Mouse (Mus musculus): ENCODE measurements around the gene E130308A19Rik.

E130308A19Rik gene

DNA sequence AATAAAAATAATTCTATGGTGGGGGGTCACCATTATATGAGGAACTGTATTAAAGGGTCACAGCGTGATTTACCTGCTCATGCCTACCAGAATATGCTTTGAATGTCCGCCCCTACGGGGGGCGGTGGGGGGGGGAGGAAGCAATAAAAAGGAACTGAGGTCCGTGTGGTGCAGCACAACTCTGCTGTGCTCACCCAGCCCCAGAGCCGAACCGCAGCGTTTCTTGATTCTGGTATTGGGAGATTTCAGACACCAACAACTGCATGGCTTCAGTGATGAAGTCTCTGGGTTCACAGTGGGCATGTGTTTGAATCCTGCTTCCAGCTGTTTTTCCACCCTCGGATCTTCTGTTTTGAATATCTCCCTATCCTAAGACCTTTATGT is 101.9 kb downstream of the E130308A19Rik start:
- DNase-seq (ENCODE audit: low spot score) = no peak

DNA sequence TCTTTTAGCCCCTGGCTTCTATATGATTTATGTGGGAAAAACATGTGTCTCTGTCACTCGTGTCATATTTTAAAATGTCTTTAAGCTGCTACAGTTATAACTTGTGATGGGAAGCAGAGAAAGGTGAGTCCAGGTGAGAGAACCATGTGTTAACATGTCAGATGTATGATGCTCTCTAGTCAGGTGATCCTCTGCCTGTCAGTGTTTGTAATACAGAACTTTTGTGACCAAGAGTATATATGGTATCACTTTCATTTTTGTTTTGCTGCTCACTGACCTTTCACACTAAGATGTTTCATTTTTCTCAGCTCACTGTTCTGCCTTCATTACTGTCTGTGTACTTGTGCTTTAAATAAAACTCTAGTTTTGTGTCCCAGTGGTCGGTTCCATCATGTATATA is 102.8 kb downstream of the E130308A19Rik start:
- DNase-seq (ENCODE audit: low spot score) = no peak

DNA sequence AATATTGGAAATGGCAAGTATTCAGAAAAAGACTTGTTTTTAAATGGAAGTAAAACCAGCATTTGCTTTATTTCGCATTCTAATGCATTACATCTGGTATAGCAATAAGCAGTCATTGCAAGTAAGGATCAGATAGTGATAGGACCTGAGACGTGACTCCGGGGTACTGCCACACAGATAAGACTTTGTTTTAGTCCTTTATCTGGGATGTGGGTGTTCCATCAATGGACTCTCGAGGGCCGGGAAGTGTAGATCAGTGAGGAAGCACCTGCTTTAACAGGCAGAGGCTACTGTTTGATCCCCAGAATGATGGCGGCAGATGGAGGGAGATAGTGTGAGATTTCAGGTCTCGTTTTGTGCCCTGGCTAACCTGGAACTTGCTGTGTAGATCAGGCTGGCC is 105.5 kb downstream of the E130308A19Rik start:
- DNase-seq (ENCODE audit: low spot score) = no peak

DNA sequence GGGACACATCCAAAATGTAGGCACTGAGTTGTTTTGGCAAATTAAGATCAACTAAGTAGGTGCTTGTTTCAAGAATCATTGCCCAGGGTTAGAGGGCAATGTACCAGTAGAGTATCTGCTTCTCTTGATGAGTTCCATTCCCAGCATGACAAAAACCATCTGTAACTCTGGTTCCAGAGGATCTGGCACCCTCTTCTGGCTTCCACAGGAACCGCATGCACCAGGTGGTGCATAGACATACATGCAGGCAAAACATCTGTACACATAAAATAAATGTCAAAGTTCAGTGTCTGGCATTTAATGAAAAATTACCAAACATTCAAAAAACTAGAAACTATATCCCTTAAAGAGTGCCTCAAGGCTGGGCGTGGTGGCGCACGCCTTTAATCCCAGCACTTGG is 113.3 kb downstream of the E130308A19Rik start:
- DNase-seq (ENCODE audit: low spot score) = no peak

DNA sequence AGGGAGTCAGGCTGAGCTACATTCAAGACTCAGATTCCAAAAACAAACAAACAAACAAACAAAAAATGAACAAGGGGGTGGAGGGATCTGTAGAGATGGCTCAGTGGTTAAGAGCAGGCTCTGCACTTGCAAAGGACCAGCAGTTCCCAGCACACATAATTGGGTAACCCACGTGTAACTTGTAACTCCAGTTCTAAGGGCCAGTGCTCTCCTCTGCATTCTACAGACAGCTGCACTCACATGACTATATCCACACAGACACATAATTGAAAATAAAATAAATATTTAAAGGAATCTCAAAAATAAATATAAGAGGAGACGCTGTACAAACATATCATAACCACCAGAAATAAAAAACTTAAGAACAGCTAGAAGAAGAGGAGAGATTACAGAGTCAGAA is 113.9 kb downstream of the E130308A19Rik start:
- no peak for DNase-seq (ENCODE audit: low spot score)

DNA sequence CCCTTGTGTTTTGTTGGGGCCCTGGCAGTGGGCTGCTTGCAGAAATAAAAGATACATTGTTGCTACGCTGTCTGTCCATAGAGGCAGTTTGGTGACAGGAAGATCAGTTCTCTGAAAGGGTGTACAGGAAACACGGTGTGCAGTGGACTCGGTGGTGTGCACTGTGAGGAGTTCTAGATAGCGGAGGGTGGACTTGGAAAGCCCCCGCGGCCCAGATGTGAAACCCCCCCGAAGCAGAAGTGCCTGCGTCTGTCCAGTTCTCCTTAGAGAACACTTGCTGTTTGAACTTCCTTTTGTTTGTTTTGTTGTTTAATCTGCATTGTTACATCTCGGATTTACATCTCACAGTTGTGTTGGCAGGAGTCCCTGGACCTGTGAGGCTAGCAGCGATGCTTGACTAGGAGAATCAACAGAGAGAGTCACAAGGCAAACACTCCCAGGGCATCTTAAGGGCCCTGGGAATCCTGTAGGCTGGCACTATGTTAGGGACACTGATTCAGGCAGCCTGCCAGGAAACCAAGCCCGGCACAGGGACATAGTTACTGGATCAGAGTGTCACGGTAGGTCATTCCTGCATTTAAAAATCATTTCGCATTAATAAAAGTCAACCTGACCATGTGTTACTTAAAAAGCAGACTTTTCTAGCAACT is 127.6 kb downstream of the E130308A19Rik start:
- no peak for DNase-seq (ENCODE audit: low spot score)

DNA sequence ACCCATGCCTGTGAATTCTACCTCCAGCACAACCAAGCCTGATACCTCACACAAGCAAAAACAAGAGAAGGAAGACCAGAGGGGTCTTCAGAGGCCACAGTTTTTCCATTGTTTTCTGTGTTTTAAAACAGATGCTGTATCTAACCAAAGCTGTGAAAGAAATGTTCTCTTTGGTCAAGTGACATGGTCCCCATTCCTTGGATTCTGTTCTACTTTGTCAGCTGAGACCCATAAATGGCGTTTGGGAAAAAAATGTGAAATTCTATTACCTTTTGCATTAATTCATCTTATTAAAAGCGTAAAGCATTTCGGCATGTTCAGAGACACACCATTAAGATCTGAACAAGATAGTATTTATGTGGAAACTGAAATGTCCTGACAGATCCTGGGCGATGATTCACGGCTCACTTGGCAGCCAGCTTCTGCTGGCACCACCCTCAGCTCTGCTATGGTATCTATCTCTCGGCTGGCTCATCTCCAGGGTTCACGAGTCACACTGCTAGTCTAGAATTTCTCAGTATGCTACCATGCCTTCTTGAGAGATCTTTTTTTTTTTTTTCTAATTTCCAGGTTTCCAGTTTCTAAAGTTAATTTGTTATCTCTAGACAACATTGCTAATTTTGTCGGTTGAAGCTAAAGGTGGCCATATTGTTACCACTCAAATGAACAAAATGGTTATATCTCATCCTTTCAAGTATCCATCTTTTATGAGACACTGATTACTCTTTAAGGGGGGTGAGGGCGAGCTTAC is 130.5 kb downstream of the E130308A19Rik start:
- no peak for DNase-seq (ENCODE audit: low spot score)

DNA sequence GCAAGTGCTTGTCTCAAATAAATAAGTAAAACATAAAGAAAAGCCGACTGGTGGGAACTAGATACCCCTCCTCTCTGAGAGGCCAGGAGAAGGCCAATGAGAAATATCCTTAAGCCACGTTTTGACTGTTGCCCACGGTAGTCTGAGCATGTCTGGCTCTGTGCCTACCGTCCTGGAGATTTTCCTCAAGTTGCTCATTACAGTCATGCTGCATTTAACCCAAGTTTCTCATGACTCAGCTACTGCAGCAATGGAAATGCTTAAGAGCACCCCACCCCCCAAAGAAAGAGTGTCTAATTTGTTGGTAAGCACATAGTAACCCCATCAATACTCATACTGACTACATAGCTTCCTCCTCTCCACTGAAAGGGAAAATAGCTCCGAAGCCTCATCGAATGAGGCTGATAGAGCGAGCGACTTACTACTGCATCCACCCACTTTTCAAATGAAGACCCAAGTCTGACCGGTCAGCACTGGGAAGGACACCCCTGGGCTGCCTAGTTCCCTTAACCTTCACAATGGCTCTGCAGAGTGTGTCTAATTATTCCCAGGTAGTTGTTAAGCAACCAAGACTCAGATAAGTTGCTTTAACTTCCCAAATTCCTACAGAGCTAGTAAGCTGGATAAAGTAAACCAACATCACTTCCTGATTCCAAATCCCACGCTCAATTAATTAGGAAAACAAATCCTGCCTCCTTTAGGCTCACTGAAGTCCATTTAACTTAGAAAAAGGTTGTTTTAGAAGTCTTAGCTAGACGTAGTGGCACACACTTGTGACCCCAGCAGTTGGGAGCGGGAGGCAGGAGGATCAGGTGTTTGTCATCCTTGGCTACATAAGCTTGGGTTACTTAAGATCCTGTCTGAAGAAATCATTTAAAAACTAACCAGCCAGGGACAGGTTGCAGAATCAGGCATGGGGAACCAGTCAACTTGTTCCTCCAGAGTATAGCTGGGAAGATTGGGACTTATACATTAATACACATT is 131.7 kb downstream of the E130308A19Rik start:
- no peak for DNase-seq (ENCODE audit: low spot score)

DNA sequence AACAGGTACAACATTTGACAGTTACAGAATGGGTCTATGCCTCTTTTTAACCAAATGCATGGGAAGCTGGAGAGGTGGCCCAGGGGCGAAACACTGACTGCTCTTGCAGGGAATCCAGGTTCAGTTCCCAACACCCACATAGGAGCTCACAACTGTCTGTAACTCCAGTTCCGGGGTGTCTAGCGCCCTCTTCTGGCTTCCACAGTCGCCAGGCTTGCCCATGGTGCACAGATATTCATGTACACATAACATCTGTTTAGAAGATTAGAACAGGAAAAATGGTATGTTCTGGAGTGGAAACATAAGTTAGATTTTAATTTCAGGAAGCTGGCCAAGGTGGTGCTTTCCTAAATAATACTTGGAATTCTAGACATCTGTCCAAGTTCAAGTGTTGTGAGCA is 134.0 kb downstream of the E130308A19Rik start:
- no peak for DNase-seq (ENCODE audit: low spot score)

DNA sequence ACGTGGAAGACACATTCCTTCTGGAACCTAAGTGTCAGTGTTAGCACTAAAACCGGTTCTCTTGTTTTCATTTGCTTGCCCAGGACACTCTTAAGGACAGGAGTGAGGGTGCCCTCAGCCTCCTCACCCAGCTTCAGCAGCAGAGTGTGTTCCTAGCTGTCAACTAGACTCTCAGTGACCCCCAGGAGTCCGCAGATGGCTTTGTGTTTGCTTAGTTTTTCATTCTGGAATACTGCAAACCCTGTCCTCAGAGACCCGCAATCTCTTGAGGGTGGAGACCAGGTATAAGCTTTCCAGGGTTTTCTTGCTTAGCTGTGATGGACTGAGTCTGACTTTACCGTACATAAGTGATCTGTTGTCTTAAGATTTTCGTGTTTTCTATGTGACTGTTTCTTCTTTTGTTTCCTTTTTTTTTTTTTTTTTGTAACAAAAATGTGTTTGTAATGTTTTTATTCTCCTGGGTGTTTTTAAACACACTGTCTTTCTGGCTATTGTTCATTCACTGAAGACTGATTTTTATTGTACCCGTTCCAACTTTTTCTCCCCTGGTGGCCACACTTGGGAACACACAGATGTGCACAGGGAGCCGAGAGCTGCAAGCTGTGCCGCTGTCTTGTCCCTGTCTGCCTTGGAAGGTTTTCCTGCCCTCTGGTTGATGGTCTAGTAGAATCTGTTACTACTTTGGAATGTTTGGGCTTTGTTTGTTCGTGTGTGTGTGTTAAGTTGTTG is 134.8 kb downstream of the E130308A19Rik start:
- no peak for DNase-seq (ENCODE audit: low spot score)

DNA sequence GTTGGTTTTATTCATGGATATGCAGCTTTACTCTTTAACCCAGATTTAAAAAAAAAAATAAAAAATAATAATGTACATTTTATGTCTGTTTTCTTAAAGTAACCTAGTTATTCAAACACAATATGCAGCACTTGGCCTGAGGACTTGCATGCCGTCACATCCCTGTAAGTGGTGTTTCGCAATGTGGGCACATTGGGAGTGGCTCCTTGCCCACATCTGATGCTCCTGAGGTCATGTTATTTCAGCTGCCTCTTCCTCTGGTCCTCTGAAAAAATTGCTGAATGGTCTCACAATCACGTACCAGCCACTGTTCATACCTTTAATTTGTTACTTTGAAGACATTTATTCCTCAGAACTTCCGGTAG is 135.3 kb downstream of the E130308A19Rik start:
- DNase-seq (ENCODE audit: low spot score) = no peak

DNA sequence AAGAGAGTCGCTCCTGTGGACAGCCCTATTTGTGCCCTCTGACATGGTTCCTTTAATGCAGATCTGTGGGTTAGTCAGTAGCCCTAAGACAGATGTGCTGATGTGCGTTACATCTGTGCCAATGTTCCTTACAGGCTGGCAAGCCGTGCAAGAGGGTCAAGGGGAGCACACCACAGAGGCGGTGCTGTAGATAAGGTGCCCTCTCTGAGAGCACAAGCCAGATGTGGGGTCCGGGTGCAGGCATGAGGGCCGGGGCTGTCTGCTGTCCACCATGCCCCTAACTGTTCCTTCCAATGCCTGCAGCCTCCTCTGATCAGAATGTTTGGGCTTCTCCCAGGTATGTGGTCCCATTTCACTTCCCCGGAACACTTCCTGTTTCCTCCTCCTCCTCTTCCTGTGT is 138.9 kb downstream of the E130308A19Rik start:
- no peak for DNase-seq (ENCODE audit: low spot score)

DNA sequence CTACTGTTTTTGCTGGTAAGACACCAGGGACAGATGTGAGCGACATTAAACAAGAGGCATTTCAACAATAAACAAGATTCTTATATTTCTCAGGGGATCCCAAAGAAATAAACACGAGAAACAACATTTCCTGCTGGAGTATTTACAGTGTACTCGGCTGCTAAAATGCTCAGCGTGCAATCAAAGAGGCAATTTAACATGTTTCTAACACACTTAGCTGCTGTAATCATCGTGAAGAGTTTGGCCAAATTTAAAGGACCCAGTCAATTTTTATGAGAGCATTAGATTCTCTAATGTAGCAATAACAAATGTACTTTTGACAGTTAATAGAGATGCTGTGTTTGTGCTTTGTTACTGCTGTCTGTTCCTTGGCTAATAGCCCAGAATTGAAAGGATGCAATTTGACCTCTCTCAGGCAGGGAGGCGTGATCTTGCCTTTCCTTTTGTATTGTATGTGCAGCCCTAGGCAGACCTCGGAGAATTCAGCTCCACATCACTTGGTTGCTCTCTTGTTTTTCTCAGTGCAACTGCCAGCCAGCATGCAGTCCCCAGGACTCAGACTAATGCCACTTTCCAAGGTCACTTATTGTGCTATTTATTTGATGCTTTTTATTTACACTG is 139.5 kb downstream of the E130308A19Rik start:
- no peak for DNase-seq (ENCODE audit: low spot score)

DNA sequence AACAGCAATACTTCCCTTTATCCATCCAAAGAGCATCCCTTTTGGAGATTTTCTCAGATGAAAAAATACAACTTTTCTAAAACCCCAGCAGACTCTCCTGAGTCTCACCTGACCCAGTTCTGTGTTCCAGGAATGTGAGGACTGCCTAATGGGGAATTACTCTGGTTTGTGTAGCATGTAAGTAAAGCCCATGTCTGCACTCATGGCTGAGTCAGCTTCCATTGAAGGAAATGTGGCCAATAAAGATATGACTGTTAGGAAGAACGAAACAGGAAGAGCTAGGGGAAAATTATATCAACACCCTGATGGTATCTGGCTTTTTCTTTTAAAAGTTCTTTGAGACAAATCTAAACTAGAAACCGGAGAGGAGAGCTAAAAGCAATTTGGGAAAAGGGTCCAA is 141.7 kb downstream of the E130308A19Rik start:
- DNase-seq (ENCODE audit: low spot score) = no peak

DNA sequence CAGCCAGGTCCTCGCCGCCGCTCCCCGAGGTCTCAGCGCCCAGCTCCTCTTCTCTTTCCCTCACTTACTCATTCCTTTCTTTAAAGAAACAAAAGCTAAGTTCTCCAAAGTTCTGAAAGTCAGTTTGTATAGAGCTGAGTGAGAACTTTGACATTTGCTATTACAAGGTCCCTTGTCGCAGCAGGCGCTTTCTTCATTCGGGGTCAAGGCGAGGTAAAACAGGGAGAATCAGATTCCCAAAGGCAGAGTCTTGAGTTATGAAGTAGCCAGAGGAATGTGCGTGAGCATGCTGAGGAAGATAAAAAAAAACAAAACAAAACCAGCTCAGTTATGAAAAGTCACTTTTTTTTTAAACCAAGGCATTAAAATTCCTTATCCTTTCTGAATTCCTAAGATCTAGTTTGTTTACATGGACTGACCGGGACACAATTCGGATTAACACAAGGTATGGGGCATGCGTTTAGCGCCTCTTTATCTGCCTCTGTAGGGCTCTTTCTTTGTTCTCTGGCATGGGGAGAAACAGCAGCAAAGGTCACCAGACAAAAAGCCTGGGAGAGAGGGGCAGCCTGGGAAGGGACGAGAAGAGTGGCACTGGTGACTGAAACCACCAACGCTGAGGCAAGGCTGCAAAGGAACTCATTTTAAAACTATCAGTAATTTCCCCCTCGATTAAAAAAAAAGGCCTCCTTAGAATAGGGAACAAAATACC is 146.3 kb downstream of the E130308A19Rik start:
- no peak for DNase-seq (ENCODE audit: low spot score)

DNA sequence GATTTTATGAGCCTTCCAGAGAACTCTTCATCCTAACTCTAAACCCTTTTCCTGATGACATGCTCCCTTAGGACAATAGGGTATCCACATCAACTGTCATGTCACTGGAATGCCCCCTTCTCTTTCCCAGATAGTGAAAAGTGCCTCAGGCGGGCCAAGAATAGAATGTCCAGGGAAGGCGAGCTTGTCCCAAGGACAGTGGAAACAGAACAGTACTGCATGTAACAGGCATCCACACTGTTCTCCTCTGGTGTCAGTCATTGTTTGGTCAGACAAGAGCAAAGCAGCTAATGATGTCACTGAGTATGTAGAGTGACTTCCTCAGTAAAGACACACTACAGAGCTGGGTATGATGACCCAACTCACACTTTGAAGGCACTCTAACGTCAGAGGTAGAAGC is 151.8 kb downstream of the E130308A19Rik start:
- DNase-seq (ENCODE audit: low spot score) = no peak

DNA sequence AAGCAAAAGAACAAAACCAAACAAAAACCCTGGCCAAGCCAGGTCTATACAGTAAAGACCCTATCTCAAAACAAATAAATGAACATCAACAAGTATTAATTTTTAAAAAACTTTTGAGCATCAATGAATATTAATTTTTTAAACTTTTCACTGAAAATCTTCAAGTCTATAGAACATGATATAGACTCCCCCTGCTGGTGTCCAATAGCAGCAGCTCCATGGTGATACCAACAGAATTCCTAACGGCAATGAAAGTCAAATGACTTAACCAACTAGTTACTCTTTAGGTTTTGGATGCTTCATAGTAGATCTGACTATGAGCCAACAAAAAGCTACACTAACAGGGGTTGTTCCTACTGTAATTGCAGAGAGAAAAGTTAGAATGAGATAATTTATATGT is 154.6 kb downstream of the E130308A19Rik start:
- no peak for DNase-seq (ENCODE audit: low spot score)

DNA sequence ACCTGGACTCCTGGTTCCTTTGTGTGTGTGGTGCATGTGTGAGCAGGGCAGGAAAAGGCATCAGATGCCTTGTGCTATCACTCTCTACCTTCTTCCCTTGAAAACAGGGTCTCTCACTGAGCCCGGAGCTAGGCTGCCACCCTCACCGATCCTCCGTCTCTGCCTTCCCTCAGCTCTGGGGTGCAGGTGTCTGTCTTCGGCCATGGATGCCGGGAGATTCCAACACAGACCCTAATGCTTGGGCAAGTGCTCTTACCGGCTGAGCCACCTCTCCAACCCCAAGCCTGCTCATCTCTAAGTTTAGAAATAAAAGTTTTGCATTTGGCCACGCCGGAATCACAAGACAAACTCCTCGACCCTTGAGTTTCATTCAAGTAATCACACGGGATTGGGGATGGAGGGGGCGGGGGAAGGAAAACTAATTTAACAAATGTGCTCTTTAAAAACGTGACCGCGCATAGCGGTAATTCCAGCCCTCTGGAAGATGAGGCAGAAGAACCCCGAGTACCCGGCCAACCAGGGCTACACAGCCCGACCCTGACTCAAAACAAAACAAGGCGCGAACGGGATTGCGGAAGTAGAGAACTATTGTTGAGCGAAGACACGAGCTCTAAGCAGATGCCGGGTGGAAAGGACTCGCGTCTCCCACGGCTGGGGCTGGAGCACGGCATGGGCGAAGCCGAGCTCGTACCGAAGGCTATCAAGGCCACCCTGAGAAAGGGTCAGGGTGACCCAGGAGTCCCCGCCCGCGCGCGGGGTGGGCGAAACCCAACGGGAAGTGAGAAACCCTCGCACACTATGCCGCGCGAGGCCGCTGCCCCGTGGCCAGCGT is 157.1 kb downstream of the E130308A19Rik start:
- peak; percentile 28 for DNase-seq (ENCODE audit: low spot score)

DNA sequence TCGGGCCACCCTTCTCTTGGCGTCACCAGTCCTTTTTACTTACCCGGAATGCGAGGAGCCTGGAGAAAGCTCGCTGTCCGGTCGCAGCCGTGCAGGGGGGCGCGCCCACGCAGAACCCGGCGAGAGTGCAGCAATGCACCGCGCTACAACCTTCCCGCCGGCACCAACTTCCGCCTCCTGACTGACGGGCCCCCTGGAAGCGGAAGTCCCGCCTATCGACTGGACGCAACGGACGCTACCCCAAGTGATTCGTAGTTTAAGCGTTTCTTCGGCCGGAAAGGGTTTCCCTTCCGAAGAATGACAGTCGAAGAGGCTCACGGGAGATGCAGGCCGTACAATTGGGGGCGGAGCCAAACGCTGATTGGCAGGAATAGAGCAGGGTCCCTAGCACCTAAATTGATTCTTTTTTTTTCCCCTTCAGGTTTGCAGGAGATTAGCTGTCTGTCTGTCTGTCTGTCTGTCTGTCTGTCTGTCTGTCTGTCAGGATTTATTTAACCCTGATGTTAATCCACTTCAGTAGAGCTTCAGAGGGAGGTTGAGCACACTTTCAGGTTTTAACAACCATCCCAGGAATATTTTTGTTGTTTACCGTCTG is 157.8 kb downstream of the E130308A19Rik start:
- peak; percentile 97 for DNase-seq (ENCODE audit: low spot score)

DNA sequence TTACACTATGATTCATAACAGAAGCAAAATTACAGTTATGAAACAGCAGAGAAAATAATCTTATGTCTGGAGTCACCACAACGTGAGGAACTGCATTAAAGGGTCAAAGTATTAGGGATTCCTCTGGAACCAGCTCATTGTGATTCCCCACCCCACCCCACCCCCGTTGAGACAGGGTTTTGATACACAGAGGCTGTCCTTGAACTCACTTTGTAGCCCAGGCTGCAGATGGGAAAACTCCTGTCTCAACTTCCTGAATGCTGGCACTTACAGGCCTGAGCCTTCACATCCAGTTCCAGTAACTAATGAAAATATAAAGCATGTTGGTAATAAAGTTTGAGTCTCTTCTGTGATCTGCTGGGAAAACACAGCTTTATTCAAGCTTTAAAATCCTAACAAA is 159.4 kb downstream of the E130308A19Rik start:
- no peak for DNase-seq (ENCODE audit: low spot score)

Data from T-cell, adult 2 months (primary cell).